Mouse (Mus musculus) lung, postnatal 14 days (tissue): Measurements from ENCODE around the gene Txndc8.

ENCODE experiments used
- DNase-seq: peaks from one replicate; pipeline ENCODE4 v3.0.0; 2021

Txndc8 gene

GRCm38 (mm10) chr4:58009024-58009423, at the start of gene Txndc8:
Txndc8 (minus strand) TSS chr4:58009124.
- no peak for DNase-seq

- no peak for DNase-seq
Observed at GRCm38 (mm10) chr4:58055653-58056052, 46.7 kb upstream of the Txndc8 start.

- no peak for DNase-seq
Observed at GRCm38 (mm10) chr4:58054441-58054840, 45.5 kb upstream of the Txndc8 start.

GRCm38 (mm10) chr4:58050746-58051145, 41.8 kb upstream of the Txndc8 start:
- DNase-seq: no peak

GRCm38 (mm10) chr4:58050276-58050675, 41.4 kb upstream of the Txndc8 start:
- no peak for DNase-seq

GRCm38 (mm10) chr4:58044833-58045232, 35.9 kb upstream of the Txndc8 start:
- DNase-seq: no peak

GRCm38 (mm10) chr4:58044356-58044755, 35.4 kb upstream of the Txndc8 start:
- no peak for DNase-seq

- DNase-seq: no peak
Observed at GRCm38 (mm10) chr4:58040093-58040492, 31.2 kb upstream of the Txndc8 start.

- DNase-seq: no peak
Observed at GRCm38 (mm10) chr4:58037096-58037705, 28.3 kb upstream of the Txndc8 start.

- DNase-seq: no peak
Observed at GRCm38 (mm10) chr4:58034663-58035062, 25.7 kb upstream of the Txndc8 start.

GRCm38 (mm10) chr4:58032714-58033113, 23.8 kb upstream of the Txndc8 start:
- DNase-seq: no peak

- DNase-seq: no peak
Observed at GRCm38 (mm10) chr4:58003501-58003900, 5.4 kb downstream of the Txndc8 start.

GRCm38 (mm10) chr4:57991425-57991824, 17.5 kb downstream of the Txndc8 start:
- DNase-seq: no peak

- DNase-seq: no peak
Observed at GRCm38 (mm10) chr4:57974400-57975117, 34.4 kb downstream of the Txndc8 start.

- DNase-seq: no peak
Observed at GRCm38 (mm10) chr4:57973592-57974268, 35.2 kb downstream of the Txndc8 start.

- DNase-seq: no peak
Observed at GRCm38 (mm10) chr4:57970285-57970684, 38.6 kb downstream of the Txndc8 start.

GRCm38 (mm10) chr4:57967195-57967594, 41.7 kb downstream of the Txndc8 start:
- peak; percentile 29 for DNase-seq

GRCm38 (mm10) chr4:57965516-57965915, 43.4 kb downstream of the Txndc8 start:
- DNase-seq: no peak

- no peak for DNase-seq
Observed at GRCm38 (mm10) chr4:57964143-57964542, 44.8 kb downstream of the Txndc8 start.

- DNase-seq: no peak
Observed at GRCm38 (mm10) chr4:57959056-57959455, 49.9 kb downstream of the Txndc8 start.

GRCm38 (mm10) chr4:57958098-57958497, 50.8 kb downstream of the Txndc8 start:
- no peak for DNase-seq

- no peak for DNase-seq
Observed at GRCm38 (mm10) chr4:57957200-57958085, 51.5 kb downstream of the Txndc8 start.
